Comparison of ENCODE assay signal across 11 mouse cellular contexts in the genomic region with DNA sequence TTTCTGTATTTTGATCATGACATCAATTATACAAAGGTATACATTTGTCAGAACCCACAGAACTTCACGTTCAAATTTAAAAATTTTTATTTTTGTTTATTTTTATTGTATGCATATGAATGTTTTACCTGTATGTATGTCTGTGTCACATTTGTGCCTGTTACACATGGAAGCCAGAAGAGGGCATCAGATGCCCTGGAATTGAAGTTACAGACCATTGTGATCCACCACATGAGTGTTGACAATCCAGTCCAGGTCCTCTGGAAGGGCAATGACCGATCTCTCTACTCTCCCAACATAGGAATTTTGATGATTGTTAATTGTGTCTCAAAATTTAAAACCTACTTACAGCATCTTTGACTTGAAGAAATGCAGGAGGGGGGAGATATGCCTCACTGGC.
"Had no signal": no experiment of that assay in that cellular context is flagged by ENCODE, and none has a peak within 500 bp of the region (broad histone marks: within the 10 kb centered on the region; RNA-seq: fewer than 3 reads in every experiment).

No protein-coding gene starts in this region.

- ATAC-seq: midbrain, embryonic 16.5 days had no signal

- H3K9me3 ChIP-seq: limb, embryonic 15.5 days; midbrain, embryonic 12.5 days; neural tube, embryonic 13.5 days had no signal

- H3K4me3 ChIP-seq: limb, embryonic 15.5 days; midbrain, embryonic 12.5 days; neural tube, embryonic 13.5 days had no signal

- H3K27me3 ChIP-seq: limb, embryonic 15.5 days; midbrain, embryonic 12.5 days; neural tube, embryonic 13.5 days had no signal

- H3K27ac ChIP-seq: limb, embryonic 15.5 days; liver, embryonic 14.5 days; midbrain, embryonic 12.5 days; neural tube, embryonic 13.5 days had no signal

- DNase-seq: kidney, adult 11 months; kidney, postnatal 14 days; layer of hippocampus, postnatal 36 days; lung, adult 18-20 months; right cerebral cortex, adult 18-20 months; right cerebral cortex, postnatal 25 days had no signal

- H3K4me2 ChIP-seq: limb, embryonic 15.5 days; midbrain, embryonic 12.5 days; neural tube, embryonic 13.5 days had no signal

- H3K36me3 ChIP-seq: limb, embryonic 15.5 days; midbrain, embryonic 12.5 days; neural tube, embryonic 13.5 days had no signal

- H3K9ac ChIP-seq: limb, embryonic 15.5 days; liver, embryonic 14.5 days; midbrain, embryonic 12.5 days; neural tube, embryonic 13.5 days had no signal

- H3K4me1 ChIP-seq: midbrain, embryonic 12.5 days had no signal
